Mouse (Mus musculus): ENCODE measurements around the gene Top3a.

Top3a gene

DNA sequence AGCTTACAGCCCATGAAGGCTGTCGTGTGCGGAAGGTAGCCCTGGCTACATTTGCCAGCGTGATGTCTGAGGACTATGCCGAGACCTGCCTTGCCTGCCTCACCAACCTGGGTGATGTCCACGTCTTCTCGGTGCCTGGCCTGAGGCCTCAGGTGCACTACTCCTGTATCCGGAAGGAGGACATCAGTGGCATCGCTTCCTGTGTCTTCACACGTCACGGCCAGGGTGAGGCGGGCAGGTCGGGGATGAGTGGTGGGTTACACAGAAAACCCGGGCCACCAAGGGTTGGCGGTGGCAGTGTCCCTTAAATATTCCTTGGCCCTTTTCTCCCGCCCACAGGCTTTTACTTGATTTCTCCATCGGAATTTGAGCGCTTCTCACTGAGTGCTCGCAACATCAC lies 65.1 kb downstream of the Top3a start:
- Histone ChIP-seq H3K36me3 (ENCODE audit: control insufficient read depth, insufficient read depth, low read length, poor library complexity, severe bottlenecking) (peaks cover 8% of the 10 kb centered on the region), H3K27me3 (ENCODE audit: control insufficient read depth, insufficient read depth, low read length, poor library complexity, severe bottlenecking) (no peaks in the 10 kb centered on the region)
- DNase-seq (ENCODE audit: low read depth, low spot score): no peak

DNA sequence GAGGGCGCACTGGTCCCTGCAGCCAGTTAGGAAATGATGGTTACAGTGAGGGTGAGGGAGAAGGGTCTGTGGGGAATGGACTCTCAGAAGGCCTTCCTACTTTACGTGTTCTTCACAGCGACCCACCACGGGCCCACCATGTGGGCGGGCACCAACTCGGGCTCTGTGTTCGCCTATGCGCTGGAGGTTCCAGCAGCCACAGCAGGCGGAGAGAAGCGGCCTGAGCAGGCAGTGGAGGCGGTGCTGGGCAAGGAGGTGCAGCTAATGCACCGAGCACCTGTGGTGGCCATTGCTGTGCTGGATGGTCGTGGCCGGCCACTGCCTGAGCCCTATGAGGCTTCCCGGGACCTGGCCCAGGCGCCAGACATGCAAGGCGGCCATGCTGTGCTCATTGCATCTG lies 65.9 kb downstream of the Top3a start:
- Histone ChIP-seq H3K36me3 (ENCODE audit: control insufficient read depth, insufficient read depth, low read length, poor library complexity, severe bottlenecking) (peaks cover 10% of the 10 kb centered on the region), H3K27me3 (ENCODE audit: control insufficient read depth, insufficient read depth, low read length, poor library complexity, severe bottlenecking) (no peaks in the 10 kb centered on the region)
- DNase-seq (ENCODE audit: low read depth, low spot score): no peak

DNA sequence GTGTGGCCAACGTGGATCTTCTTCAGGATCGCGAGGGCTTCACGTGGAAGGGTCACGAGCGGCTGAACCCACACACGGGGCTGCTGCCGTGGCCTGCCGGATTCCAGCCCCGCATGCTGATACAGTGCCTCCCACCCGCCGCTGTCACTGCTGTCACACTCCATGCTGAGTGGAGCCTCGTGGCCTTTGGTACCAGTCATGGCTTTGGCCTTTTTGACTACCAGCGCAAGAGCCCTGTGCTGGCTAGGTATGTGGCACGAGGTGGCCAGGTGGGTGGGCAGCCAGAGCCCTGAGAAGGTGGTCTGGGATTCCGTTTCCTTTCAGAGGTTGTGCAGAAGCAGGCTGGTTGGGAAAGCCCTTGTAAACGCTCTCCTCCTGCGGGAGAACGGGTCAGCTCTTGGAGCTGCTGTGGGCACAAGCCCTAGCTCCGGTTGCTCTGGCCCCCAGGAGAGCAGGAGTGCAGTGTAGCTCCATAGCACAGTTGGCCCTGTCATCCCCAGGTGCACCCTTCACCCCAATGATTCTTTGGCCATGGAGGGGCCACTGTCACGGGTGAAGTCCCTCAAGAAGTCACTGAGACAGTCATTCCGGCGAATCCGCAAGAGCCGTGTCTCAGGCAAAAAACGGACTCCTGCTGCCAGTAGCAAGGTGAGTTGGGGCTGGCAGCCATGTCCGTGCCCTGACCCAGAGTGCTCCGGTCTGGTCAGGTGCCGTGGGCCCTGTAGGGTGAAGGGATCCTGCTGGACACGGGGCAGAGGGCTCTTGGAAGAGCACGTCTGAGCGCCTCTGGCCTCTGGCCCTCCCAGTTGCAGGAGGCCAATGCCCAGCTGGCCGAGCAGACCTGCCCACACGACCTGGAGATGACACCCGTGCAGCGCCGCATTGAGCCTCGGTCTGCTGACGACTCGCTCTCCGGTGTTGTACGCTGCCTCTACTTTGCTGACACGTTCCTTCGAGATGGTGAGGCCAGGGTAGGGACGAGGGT lies 67.4 kb downstream of the Top3a start:
- no peaks in the 10 kb centered on the region for H3K27me3 ChIP-seq (ENCODE audit: control insufficient read depth, insufficient read depth, low read length, poor library complexity, severe bottlenecking)
- DNase-seq (ENCODE audit: low read depth, low spot score): no peak
- H3K36me3 ChIP-seq (ENCODE audit: control insufficient read depth, insufficient read depth, low read length, poor library complexity, severe bottlenecking): peaks cover 8% of the 10 kb centered on the region

- Histone ChIP-seq H3K27me3 (ENCODE audit: control insufficient read depth, insufficient read depth, low read length, poor library complexity, severe bottlenecking) (no peaks in the 10 kb centered on the region), H3K36me3 (ENCODE audit: control insufficient read depth, insufficient read depth, low read length, poor library complexity, severe bottlenecking) (peaks cover 5% of the 10 kb centered on the region)
- no peak for DNase-seq (ENCODE audit: low read depth, low spot score)
Measured at GRCm38 (mm10) chr11:60708631-60709030, 68.5 kb downstream of the Top3a start.

DNA sequence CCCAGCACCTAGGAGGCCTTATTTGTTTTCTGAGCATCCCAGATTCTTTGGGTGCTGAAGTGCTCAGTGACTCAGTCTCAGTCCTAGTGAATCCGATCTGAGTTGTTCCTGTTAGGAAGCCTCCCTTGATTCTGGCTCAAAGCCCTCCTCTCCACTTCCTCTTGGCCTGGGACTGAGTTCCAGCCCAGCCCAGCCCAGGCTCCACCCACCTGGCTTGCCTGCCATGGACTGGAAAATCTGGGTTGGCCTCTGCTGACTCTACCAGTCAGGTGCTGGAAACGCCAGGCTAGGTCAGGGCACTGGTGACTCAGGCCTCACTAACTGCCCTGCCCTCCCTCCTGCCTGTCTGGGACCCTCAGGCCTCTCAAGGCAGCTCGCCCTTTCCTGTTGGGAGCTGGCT lies 69.5 kb downstream of the Top3a start:
- DNase-seq (ENCODE audit: low read depth, low spot score): no peak
- Histone ChIP-seq H3K27me3 (ENCODE audit: control insufficient read depth, insufficient read depth, low read length, poor library complexity, severe bottlenecking) (no peaks in the 10 kb centered on the region), H3K36me3 (ENCODE audit: control insufficient read depth, insufficient read depth, low read length, poor library complexity, severe bottlenecking) (peaks cover 5% of the 10 kb centered on the region)

- no peaks in the 10 kb centered on the region for H3K27me3 ChIP-seq (ENCODE audit: control insufficient read depth, insufficient read depth, low read length, poor library complexity, severe bottlenecking)
- peaks cover 5% of the 10 kb centered on the region for H3K36me3 ChIP-seq (ENCODE audit: control insufficient read depth, insufficient read depth, low read length, poor library complexity, severe bottlenecking)
- no peak for DNase-seq (ENCODE audit: low read depth, low spot score)
Measured at GRCm38 (mm10) chr11:60706696-60707480, 70.3 kb downstream of the Top3a start.

GRCm38 (mm10) chr11:60706076-60706475 lies 71.1 kb downstream of the Top3a start:
- Histone ChIP-seq H3K27me3 (ENCODE audit: control insufficient read depth, insufficient read depth, low read length, poor library complexity, severe bottlenecking) (no peaks in the 10 kb centered on the region), H3K36me3 (ENCODE audit: control insufficient read depth, insufficient read depth, low read length, poor library complexity, severe bottlenecking) (peaks cover 5% of the 10 kb centered on the region)
- DNase-seq (ENCODE audit: low read depth, low spot score): no peak

GRCm38 (mm10) chr11:60705255-60705654 lies 71.9 kb downstream of the Top3a start:
- peaks cover 5% of the 10 kb centered on the region for H3K36me3 ChIP-seq (ENCODE audit: control insufficient read depth, insufficient read depth, low read length, poor library complexity, severe bottlenecking)
- no peaks in the 10 kb centered on the region for H3K27me3 ChIP-seq (ENCODE audit: control insufficient read depth, insufficient read depth, low read length, poor library complexity, severe bottlenecking)
- DNase-seq (ENCODE audit: low read depth, low spot score): no peak

DNA sequence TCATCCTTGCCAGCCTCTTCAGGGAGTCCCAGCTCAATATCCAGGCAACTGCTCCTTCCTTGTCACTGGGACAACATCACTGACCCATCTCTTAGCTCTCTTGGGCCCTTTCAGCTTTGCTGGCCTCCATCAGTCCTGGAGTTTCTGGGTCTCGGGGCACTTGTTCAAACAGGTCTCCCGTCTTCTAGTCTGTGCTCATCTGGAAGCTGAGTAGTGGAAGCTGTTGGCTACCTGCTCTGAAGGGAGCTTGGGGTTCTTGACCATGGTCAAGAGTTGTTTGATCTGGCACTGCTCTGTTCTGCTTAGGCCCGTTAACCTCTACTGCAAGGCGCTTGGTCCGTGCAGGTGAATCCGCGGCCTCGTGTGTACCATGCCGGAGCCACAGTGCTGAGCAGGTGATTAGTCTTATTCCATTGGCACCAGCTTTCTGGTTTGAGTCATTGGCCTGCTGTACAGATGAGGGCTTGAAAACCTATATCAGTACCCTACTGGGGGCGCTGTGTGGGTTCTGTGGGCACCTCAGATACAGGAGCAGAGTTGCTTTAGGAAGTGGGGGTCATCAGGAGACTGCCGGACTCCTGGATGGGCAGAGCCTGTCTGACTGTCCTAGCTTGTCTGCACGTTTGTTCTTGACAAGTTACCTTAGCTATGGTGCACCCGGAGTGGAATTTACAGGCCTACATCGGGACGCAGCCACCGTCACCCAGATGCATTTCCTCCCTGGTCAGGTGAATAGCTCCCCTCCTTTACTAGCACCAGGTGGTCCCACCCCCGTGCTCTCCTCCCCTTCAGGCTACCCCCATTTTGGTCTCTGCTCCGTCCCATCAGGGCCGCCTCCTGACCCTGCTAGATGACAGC lies 72.9 kb downstream of the Top3a start:
- H3K27me3 ChIP-seq (ENCODE audit: control insufficient read depth, insufficient read depth, low read length, poor library complexity, severe bottlenecking): no peaks in the 10 kb centered on the region
- no peak for DNase-seq (ENCODE audit: low read depth, low spot score)

DNA sequence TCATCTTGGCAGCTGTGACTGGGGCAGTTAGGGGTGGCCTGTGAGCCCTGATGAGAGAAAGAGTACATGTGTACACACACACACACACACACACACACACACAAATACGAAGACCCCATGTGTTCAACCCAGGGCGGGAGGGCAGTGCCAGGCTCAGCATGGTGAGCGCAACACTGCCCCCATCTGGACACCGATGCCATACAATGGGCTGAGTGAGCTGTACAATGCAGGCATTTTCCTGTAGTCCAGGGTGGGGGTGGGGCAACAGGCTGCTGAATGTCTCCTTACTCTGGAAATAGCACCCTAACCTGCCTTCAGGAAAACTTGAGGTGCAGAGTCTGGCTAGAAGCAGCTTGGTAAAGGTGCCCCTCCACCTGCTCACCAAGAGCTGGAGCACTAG lies 74.0 kb downstream of the Top3a start:
- DNase-seq (ENCODE audit: low read depth, low spot score): peak; percentile 79
- peaks cover 3% of the 10 kb centered on the region for H3K36me3 ChIP-seq (ENCODE audit: control insufficient read depth, insufficient read depth, low read length, poor library complexity, severe bottlenecking)
- no peaks in the 10 kb centered on the region for H3K27me3 ChIP-seq (ENCODE audit: control insufficient read depth, insufficient read depth, low read length, poor library complexity, severe bottlenecking)

More for the DNA sequence above, 72.9 kb downstream of the Top3a start:
- H3K36me3 ChIP-seq (ENCODE audit: control insufficient read depth, insufficient read depth, low read length, poor library complexity, severe bottlenecking): peaks cover 3% of the 10 kb centered on the region

DNA sequence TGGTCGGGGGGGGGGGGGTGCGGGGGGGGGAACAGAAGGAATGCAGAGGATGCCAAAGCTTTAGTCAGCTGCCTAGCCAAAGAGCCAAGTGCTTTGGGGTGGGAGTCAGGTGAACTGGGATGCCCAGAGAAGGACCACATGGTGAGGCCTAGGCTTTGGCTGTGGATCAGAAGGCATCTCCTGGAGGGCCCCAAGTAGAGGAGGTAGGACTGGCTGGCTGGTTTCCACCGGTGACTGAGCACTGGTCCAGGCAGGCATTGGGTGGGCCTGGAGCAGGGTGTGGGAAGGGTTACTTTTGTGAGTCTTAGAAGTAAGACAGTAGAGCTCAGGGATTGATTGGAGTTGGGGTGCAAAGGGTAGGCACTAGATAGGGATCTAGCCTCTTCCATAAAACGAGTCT lies 75.6 kb downstream of the Top3a start:
- H3K27me3 ChIP-seq (ENCODE audit: control insufficient read depth, insufficient read depth, low read length, poor library complexity, severe bottlenecking): no peaks in the 10 kb centered on the region
- no peak for DNase-seq (ENCODE audit: low read depth, low spot score)
- H3K36me3 ChIP-seq (ENCODE audit: control insufficient read depth, insufficient read depth, low read length, poor library complexity, severe bottlenecking): 0 out of 2 replicates have a peak, but pooled peaks cover under 1% of the 10 kb centered on the region

- DNase-seq (ENCODE audit: low read depth, low spot score): no peak
- no peaks in the 10 kb centered on the region for H3K36me3 ChIP-seq (ENCODE audit: control insufficient read depth, insufficient read depth, low read length, poor library complexity, severe bottlenecking)
- H3K27me3 ChIP-seq (ENCODE audit: control insufficient read depth, insufficient read depth, low read length, poor library complexity, severe bottlenecking): no peaks in the 10 kb centered on the region
Measured at GRCm38 (mm10) chr11:60700320-60701185, 76.6 kb downstream of the Top3a start.

DNA sequence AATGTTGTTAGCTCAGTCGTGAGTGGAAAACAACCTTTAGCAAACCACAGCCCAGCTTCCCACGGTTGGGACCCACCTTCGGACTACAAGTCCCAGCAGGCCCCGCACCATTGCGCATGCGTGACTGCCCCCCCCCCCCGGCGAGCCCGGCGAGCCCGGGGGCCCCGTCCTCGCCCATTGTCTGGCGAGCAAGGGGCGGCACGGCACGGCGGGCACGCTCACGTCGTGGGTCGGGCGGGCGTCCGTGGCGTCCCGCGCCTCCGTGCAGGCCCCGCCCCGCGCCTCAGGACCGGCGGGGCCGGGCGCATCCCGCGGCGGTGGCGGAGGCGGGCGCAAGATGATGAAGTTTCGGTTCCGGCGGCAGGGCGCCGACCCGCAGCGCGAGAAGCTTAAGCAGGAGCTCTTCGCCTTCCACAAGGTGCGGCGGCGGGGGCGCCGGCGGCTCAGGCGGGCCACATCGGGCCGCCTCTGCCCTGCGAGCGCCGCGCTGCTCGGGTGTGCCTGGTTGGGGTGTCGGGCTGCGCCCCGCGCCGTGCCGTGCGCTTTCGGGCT lies 77.6 kb downstream of the Top3a start, which contains the start of gene Llgl1:
TSS of gene Llgl1 (plus strand) at position 200 of the 552 bp plus-strand sequence.
- Histone ChIP-seq H3K36me3 (ENCODE audit: control insufficient read depth, insufficient read depth, low read length, poor library complexity, severe bottlenecking) (no peaks in the 10 kb centered on the region), H3K27me3 (ENCODE audit: control insufficient read depth, insufficient read depth, low read length, poor library complexity, severe bottlenecking) (no peaks in the 10 kb centered on the region)
- DNase-seq (ENCODE audit: low read depth, low spot score): peak; percentile 87

Data from splenic B cell, adult 2 months (primary cell).